Mouse (Mus musculus) T-helper 2 cell (primary cell): Measurements from ENCODE around the gene Nudt19.
"Not testable (repeated sequence)": the region's sequence is repeated elsewhere in the genome, so short reads cannot be mapped to it uniquely, and the experiment has no call there.

ENCODE experiments used
- in situ Hi-C: fragments of 300-600 bp; cut with MboI, MseI; formaldehyde crosslinking; loops from one replicate; pipeline ENCODE4 v1.15.1; 2025; ENCODE audit warnings: high pct_unique_total_duplicates

Gene Nudt19

GRCm38 (mm10) chr7:35569724-35570123, 13.6 kb upstream of the Nudt19 start:
- in situ Hi-C loops = not testable (repeated sequence)

GRCm38 (mm10) chr7:35565965-35566364, 9.9 kb upstream of the Nudt19 start:
- in situ Hi-C loops = not testable (repeated sequence)

DNA sequence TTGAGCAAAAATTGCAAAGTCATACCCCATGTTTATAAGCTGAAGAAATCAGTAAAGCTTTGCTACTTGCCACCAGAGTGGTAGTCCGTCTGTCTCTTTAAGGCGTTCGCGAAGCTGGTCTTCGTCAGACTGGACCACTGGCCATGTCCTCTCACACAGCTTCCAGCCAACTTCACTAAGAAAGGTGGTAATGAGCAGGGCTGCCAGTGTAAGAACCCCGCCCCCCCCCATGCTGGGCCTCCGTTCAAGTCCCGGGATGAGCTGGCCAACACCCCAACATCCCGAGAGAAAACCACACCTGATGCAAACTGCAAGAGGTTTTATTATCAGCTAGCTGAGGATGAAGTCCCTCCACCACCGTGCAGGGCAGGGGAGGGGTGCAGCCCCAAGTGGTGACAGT, 8.8 kb upstream of the Nudt19 start:
- in situ Hi-C loops = not testable (repeated sequence)

- in situ Hi-C loops = no loop called here
Observed at GRCm38 (mm10) chr7:35564067-35564865, 8.2 kb upstream of the Nudt19 start.

GRCm38 (mm10) chr7:35563071-35563470, 7.0 kb upstream of the Nudt19 start:
- in situ Hi-C loops = no loop called here

DNA sequence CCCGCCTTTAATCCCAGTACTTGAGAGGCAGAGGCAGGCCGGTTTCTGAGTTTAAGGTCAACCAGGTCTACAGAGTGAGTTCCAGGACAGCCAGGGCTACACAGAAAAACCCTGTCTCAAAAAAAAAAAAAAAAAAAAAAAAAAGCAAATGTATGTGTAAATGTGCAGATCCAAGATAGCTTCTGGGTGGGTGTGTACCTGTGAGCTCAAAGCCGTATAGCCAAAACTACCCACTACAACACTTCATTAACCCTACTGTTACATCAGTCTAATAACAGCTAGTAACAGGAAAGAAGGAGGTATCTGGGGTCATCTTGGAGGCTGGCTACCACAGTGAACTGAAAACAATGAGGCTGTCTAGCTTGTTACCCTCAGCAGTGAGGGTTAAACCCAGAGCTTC, 3.7 kb upstream of the Nudt19 start:
- in situ Hi-C loops = no loop called here

DNA sequence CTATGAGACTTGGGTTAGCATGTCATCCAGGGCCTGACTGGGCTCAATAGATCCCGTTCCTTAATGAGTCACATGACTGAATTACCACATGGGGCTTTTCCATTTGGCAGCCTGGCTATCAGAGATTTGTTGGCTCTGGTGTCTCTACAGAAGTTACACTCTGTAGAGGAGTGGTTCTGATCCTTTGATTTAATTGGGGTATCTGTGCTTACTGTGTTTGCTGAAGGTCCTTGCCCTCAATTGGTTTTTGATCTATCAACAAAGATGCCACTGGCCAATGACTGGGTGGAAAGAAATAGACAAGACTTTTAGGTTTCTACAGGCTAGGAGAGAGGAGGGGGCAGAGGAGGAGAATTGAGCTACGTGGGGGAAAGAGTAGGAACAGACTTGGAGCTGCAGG, 2.6 kb upstream of the Nudt19 start:
- in situ Hi-C loops = no loop called here

DNA sequence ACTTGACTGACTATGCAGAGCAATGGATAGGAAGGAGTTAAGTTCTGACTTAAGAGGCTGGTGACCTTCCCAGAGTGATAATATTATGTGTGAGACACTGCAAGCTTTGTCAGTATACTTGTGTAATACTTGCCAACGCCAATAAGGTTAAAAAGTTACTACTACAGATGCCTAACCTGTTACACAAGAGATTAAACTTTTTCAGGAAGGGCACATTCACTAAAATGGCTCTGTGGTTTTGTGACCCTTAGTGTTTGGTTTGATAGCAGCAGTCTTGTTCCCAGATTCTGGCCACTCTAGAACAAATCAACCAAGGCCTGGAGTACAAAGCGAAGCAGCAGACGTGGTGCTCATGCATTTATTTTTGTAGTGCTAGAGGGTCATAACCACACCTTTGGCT, 1.5 kb upstream of the Nudt19 start:
- in situ Hi-C loops = no loop called here

DNA sequence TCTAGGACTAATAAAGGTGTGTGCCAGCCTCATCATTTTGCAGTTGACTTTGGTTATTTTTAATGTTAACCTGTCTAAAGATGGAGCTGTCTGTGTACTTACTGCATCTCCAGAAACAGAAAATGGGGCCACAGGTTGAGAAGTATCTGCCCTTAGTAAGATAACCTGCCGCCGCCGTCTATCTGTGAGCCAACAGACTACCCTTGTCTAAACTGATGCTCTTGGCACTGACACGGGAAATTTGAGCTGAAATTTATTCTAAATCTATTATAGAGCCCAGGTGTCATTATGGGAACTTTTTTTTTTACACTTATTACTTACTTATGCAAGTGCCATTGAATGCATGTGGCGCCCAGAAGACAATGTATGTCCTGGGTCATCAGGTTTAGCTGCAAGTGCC, 801 bp upstream of the Nudt19 start:
- in situ Hi-C loops = no loop called here

GRCm38 (mm10) chr7:35555224-35556204, 590 bp downstream of the Nudt19 start:
- in situ Hi-C loops = no loop called here

DNA sequence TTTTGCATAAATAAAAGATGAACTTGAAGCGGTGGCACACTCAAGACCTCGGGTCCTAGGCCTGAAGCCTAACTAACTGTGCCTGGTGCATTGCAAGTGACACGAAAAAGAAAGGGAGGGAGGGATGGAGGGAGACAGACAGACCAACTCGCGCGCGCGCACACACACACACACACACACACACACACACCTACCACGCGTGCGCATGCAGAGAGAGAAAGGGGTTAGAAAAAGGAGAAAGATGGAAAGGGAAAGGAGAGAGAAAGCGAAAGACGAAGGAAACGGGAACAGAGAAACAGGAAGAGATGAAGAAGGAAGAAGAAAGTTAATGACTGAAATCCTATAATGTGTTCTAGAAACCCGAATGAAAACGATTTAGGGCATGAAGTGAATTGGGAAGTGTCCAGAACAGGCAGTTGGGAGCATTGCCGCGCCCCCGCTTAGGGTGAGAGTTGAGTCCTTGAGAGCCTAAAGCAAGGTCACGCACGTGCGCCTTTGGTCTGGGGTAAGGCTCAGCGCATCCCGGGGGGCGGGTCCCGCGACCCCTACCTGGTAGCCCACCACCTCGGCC, 1.4 kb downstream of the Nudt19 start:
- in situ Hi-C loops = no loop called here

DNA sequence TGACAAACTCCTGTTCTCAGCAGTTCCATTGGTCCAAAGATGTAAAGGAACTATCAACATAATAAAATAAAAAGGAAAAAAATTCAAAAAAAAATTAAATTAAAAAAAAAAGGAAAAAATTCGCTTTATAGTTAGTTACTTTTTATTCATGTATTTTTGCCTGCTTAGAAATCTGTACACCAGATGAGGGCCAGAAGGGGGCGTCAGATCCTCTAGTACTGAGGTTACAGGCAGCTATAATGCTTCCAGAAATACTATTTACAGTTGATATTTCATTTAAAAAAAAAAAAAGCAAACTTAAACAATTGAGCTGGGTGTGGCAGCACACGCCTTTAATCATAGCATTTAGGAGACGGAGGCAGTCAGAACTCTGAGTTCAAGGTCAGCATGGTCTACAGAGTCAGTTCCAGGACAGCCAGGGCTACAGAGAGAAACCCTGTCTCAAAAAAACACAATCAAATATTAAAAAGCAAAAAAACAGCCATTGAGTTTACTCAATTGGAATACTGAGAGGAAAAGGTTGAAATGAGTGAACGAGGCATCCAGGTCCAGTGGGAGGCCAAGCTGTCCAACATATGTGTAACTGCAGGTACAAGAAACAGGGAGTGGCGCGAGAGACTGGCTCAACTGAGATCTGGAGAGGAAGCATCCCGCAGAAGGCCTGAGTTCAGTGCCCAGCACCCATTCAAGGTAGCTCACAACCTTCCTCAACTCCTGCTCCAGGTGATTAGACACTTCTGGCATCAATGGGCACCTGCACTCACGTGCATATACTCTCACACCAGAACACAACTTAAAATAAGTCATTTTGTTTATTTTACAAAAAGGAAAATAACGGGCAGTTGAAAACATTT, 2.1 kb downstream of the Nudt19 start:
- in situ Hi-C loops = no loop called here

- in situ Hi-C loops = no loop called here
Observed at GRCm38 (mm10) chr7:35545881-35546280, 10.2 kb downstream of the Nudt19 start.

GRCm38 (mm10) chr7:35537562-35537961, 18.5 kb downstream of the Nudt19 start, which contains the start of gene Tdrd12:
Tdrd12 (minus strand) TSS chr7:35537745.
- in situ Hi-C loops = no loop called here

DNA sequence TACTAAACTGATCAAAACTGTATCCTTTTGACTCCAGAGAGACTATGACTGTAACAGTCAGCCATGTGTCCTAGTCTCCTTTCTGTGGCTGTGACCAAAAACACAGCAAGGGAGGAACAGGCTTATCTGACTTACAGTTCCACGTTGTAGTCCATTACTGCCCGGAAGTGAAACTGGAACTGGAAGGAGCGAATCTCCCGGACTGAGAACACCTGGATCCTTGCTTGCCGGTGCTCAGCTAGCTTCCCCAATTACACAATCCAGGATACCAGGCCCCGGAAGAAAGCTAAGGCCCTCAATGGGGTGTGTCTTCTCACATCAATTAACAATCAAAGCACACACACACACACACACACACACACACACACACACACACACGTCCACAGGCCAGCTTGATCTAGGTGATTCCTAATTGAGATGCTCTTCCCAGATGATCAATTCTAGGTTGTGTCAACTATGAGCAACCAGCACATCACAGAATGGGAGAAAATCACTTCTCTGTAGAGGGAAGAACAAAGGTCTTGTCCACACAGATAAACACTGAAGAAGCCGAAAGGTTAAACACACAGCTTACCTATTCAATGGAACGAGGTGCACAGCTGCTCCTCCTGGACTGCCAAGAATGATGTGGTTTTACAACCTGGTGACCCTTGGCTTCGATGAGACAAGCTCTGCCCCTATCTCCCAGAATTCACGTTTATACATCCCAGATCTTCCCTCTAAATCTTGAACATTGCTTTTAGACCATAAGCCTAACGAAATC, 20.2 kb downstream of the Nudt19 start:
- in situ Hi-C loops = no loop called here

GRCm38 (mm10) chr7:35530544-35530943, 25.6 kb downstream of the Nudt19 start:
- in situ Hi-C loops = not testable (repeated sequence)

- in situ Hi-C loops = no loop called here
Observed at GRCm38 (mm10) chr7:35530026-35530425, 26.1 kb downstream of the Nudt19 start.

GRCm38 (mm10) chr7:35526795-35527194, 29.3 kb downstream of the Nudt19 start:
- in situ Hi-C loops = no loop called here

DNA sequence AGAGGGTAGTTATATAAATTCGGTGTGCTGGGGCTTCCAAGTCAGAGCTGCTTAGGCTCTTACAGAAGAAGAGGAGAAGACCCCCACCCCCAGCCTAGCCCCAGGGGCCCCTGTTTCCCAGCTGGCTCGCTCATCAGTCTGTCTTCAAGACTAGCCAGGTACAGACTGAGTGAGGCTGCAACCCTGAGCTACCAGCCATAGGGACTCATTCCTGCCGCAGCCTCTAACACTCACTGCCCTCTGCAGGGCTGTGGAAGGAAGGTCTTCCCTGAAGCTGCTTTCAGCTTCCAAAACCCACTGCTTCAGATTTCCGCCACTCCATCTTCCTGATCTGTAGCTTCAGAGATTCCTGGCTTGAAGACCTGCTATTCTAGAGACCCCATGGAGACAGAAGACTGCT, 54.1 kb downstream of the Nudt19 start:
- in situ Hi-C loops = no loop called here

GRCm38 (mm10) chr7:35497516-35497915, 58.6 kb downstream of the Nudt19 start:
- in situ Hi-C loops = no loop called here
